Mouse (Mus musculus): Measurements from ENCODE around the gene Zfp36l1.

The Zfp36l1 gene

GRCm38 (mm10) chr12:80070534-80071287 is 42.1 kb downstream of the Zfp36l1 start:
- in situ Hi-C loops (cut with MboI, MseI), result no loop called here

GRCm38 (mm10) chr12:80069040-80069439 is 43.8 kb downstream of the Zfp36l1 start:
- in situ Hi-C loops (cut with MboI, MseI), result loop anchor here (5.0 kb wide), 1 partner anchor 38 kb away; no protein-coding TSS in a partner anchor

- in situ Hi-C loops (cut with MboI, MseI), result loop anchor here (5.0 kb wide), 1 partner anchor 39 kb away; no protein-coding TSS in a partner anchor
Measured at GRCm38 (mm10) chr12:80068016-80068415, 44.8 kb downstream of the Zfp36l1 start.

- in situ Hi-C loops (cut with MboI, MseI), result loop anchor here (5.0 kb wide), 1 partner anchor 42 kb away; no protein-coding TSS in a partner anchor
Measured at GRCm38 (mm10) chr12:80065049-80065448, 47.8 kb downstream of the Zfp36l1 start.

- in situ Hi-C loops (cut with MboI, MseI), result no loop called here
Measured at GRCm38 (mm10) chr12:80064306-80064705, 48.5 kb downstream of the Zfp36l1 start.

GRCm38 (mm10) chr12:80063402-80064150 is 49.2 kb downstream of the Zfp36l1 start:
- in situ Hi-C loops (cut with MboI, MseI), result no loop called here

- in situ Hi-C loops (cut with MboI, MseI), result no loop called here
Measured at GRCm38 (mm10) chr12:80062410-80063401, 50.1 kb downstream of the Zfp36l1 start.

- in situ Hi-C loops (cut with MboI, MseI), result no loop called here
Measured at GRCm38 (mm10) chr12:80061810-80062209, 51.0 kb downstream of the Zfp36l1 start.

GRCm38 (mm10) chr12:80060809-80061208 is 52.0 kb downstream of the Zfp36l1 start:
- in situ Hi-C loops (cut with MboI, MseI), result no loop called here

GRCm38 (mm10) chr12:80060338-80060737 is 52.5 kb downstream of the Zfp36l1 start:
- in situ Hi-C loops (cut with MboI, MseI), result no loop called here

GRCm38 (mm10) chr12:80059773-80060328 is 53.0 kb downstream of the Zfp36l1 start:
- in situ Hi-C loops (cut with MboI, MseI), result no loop called here

Measured in regulatory T cell (primary cell).